Mouse (Mus musculus) forebrain, embryonic 16.5 days (tissue): ENCODE measurements at regions not wholly inside any gene's neighbourhood (a gene's known extent, or its start where the extent isn't known, plus 50 kb on each side); places are given as distances from the start of the nearest gene placed in this dataset.

ENCODE experiments used
- ATAC-seq: fragments of 200-750 bp; cut with Nextera tagmentation; 2 replicates; pipeline ENCODE4 v1.8.0; 2017; ENCODE audit warnings: mild to moderate bottlenecking, moderate library complexity
- H3K27ac ChIP-seq: fragments of 300-500 bp; sonication (generic); 2 replicates; pipeline ENCODE4 v1.5.1; 2014; ENCODE audit warnings: low read length, control low read depth
- H3K27me3 ChIP-seq: fragments of 300-500 bp; sonication (generic); replicated peaks from 2 replicates; pipeline ENCODE4 v1.6.1; 2014; ENCODE audit warnings: low read length; ENCODE audit not compliant: control insufficient read depth, insufficient read depth
- H3K36me3 ChIP-seq: fragments of 300-500 bp; sonication (generic); 2 replicates; pipeline ENCODE4 v1.6.1; 2014; ENCODE audit not compliant: control insufficient read depth, insufficient read depth
- H3K4me1 ChIP-seq: fragments of 300-500 bp; sonication (generic); replicated peaks from 2 replicates; pipeline ENCODE4 v1.6.1; 2014; ENCODE audit warnings: low read length; ENCODE audit not compliant: control insufficient read depth, insufficient read depth
- H3K4me2 ChIP-seq: fragments of 300-500 bp; sonication (generic); 2 replicates; pipeline ENCODE4 v1.6.1; 2014; ENCODE audit warnings: mild to moderate bottlenecking, low read length, control low read depth
- H3K4me3 ChIP-seq: fragments of 300-500 bp; sonication (generic); replicated peaks from 2 replicates; pipeline ENCODE4 v1.5.1; 2014; ENCODE audit warnings: mild to moderate bottlenecking, low read length, control low read depth
- H3K9ac ChIP-seq: fragments of 300-500 bp; sonication (generic); replicated peaks from 2 replicates; pipeline ENCODE4 v1.6.1; 2014; ENCODE audit warnings: low read depth, low read length, control low read depth
- H3K9me3 ChIP-seq: fragments of 300-500 bp; sonication (generic); 2 replicates; pipeline ENCODE4 v1.6.1; 2016; ENCODE audit warnings: low read length; ENCODE audit not compliant: control insufficient read depth
- WGBS: fragments of 180-500 bp; shearing (Covaris S2); extraction: QIAGEN DNeasy Blood & Tissue Kit; methylation state at CpG from one replicate; pipeline ENCODE4 v1.1.7; 2014; 5-methylcytosine and 5-hydroxymethylcytosine counted together

DNA sequence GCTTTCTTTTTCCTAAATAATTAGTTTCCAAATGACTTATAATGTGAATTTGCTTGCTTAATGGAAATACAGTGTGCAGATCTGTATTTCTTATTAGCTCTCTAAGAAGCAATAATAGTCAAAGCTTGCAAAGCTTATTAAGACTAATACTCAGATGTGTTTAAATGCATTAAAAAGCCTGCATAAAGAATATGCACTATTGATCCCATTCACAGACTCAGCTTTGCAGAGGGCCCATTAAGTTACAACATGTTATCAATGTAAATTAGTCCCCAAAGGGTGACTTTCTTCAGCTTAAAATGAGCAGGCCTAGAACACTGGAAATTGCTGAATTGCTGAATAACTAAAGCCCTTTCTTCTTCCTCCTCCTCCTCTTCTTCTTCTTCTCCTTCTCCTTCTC, 78.8 kb upstream of the Sgk1 start:
- Histone ChIP-seq H3K36me3 (no peaks in the 10 kb centered on the region), H3K27me3 (no peaks in the 10 kb centered on the region), H3K4me1 (no peaks in the 10 kb centered on the region), H3K27ac (no peak overlapping the region), H3K4me2 (no peak overlapping the region), H3K4me3 (no peak overlapping the region), H3K9ac (no peak overlapping the region), H3K9me3 (no peaks in the 10 kb centered on the region)
- no peak for ATAC-seq

GRCm38 (mm10) chr10:21804761-21805160, 77.2 kb upstream of the Sgk1 start:
- Histone ChIP-seq H3K4me1 (no peaks in the 10 kb centered on the region), H3K4me3 (no peak overlapping the region), H3K36me3 (no peaks in the 10 kb centered on the region), H3K9me3 (no peaks in the 10 kb centered on the region), H3K4me2 (no peak overlapping the region), H3K27me3 (no peaks in the 10 kb centered on the region), H3K9ac (no peak overlapping the region), H3K27ac (no peak overlapping the region)
- ATAC-seq, result no peak
- 90% methylated on average over 2 of the region's 2 CpGs for WGBS

DNA sequence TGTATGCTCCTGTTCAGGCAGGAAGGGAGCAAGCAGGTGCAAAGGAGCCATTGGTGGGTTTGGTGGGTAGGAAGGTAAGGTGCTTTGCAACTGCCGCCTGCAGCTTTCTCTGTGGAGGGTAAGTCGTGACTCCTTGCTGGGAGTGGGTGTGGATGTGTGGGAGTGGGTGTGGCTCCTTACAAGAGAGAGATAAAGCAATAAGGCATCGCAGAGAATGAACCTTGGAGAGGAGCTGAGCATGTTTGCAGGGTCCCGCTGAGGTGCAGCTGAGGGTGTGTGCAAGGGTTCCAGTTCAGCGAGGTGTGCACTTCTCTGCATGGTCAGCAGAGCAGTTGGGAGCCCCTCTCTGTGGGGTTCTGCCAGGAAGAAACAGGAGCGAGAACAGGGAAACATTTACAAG, 76.4 kb upstream of the Sgk1 start:
- no peak for ATAC-seq
- Histone ChIP-seq H3K27ac (no peak overlapping the region), H3K4me2 (no peak overlapping the region), H3K4me3 (no peak overlapping the region), H3K36me3 (no peaks in the 10 kb centered on the region), H3K9ac (no peak overlapping the region), H3K27me3 (no peaks in the 10 kb centered on the region), H3K9me3 (no peaks in the 10 kb centered on the region), H3K4me1 (no peaks in the 10 kb centered on the region)
- 56% methylated on average over 6 of the region's 6 CpGs for WGBS

- H3K27ac ChIP-seq, result no peak overlapping the region
- no peak overlapping the region for H3K4me2 ChIP-seq
- no peak overlapping the region for H3K9ac ChIP-seq
- no peak for ATAC-seq
- WGBS, result 96% methylated on average over 4 of the region's 4 CpGs
- no peak overlapping the region for H3K4me3 ChIP-seq
- H3K36me3 ChIP-seq, result no peaks in the 10 kb centered on the region
- no peaks in the 10 kb centered on the region for H3K27me3 ChIP-seq
- no peaks in the 10 kb centered on the region for H3K9me3 ChIP-seq
- H3K4me1 ChIP-seq, result no peaks in the 10 kb centered on the region
Observed at GRCm38 (mm10) chr10:21806716-21807115, 75.3 kb upstream of the Sgk1 start.

GRCm38 (mm10) chr10:21819686-21820085, 62.3 kb upstream of the Sgk1 start:
- Histone ChIP-seq H3K4me1 (no peaks in the 10 kb centered on the region), H3K4me2 (no peak overlapping the region), H3K4me3 (no peak overlapping the region), H3K36me3 (no peaks in the 10 kb centered on the region), H3K9ac (no peak overlapping the region), H3K27me3 (no peaks in the 10 kb centered on the region), H3K9me3 (no peaks in the 10 kb centered on the region), H3K27ac (no peak overlapping the region)
- ATAC-seq, result no peak
- 86% methylated on average over 3 of the region's 3 CpGs for WGBS

DNA sequence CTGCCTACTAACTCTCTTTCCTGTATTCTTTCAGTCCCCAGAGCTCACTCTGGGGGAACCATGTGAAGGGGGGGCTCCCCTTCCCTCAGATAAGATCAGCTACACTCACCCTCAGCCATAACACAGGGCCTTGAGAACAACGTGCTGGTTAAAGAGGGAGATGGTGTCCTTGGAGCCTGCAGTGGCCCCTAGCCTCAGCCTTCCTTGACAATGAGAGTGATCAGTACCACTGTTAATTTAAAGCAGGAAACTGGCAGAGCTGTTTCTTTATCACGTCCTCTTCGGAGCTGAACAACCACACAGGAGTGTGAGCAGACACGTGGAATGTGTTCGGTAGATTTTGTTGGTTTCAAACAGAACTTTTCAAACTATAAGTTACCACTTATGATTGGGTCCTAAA, 60.6 kb upstream of the Sgk1 start:
- no peak overlapping the region for H3K4me3 ChIP-seq
- no peak overlapping the region for H3K4me2 ChIP-seq
- H3K4me1 ChIP-seq, result no peaks in the 10 kb centered on the region
- H3K9me3 ChIP-seq, result no peaks in the 10 kb centered on the region
- H3K27ac ChIP-seq, result no peak overlapping the region
- 80% methylated on average over 5 of the region's 5 CpGs for WGBS
- no peaks in the 10 kb centered on the region for H3K27me3 ChIP-seq
- ATAC-seq, result no peak
- H3K9ac ChIP-seq, result no peak overlapping the region
- no peaks in the 10 kb centered on the region for H3K36me3 ChIP-seq

DNA sequence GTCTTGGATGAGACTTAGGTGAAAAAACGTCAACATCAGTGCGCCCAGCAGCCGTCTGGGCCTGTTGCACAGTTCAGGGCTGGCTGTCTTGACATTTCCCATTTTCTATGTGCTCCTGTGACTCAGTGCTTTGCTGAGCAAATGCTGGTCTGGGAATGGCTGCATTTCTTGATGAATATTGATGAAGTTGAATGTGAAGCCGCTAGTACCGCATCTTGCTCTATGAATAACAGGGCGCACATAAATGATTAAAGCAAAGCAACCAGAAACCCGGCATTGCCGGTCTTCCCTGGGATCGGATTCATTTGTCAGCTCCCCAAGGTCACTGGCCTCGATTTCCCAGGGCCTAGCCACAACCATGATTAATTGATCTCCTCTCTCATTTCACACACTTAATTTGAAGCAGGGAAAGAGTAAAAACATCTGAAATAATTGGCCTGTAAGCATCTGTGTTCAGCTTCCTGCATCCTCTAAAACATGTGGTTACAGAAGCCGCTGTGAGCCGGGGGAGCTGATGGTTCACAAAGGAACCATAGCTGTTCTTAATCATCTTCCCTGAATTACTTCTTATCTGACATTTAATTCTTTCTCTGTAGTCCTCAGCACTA, 57.5 kb upstream of the Sgk1 start:
- H3K9ac ChIP-seq, result no peak overlapping the region
- WGBS, result 60% methylated on average over 12 of the region's 12 CpGs
- no peaks in the 10 kb centered on the region for H3K36me3 ChIP-seq
- no peak overlapping the region for H3K27ac ChIP-seq
- H3K4me2 ChIP-seq, result no peak overlapping the region
- H3K27me3 ChIP-seq, result no peaks in the 10 kb centered on the region
- no peaks in the 10 kb centered on the region for H3K9me3 ChIP-seq
- no peak overlapping the region for H3K4me3 ChIP-seq
- ATAC-seq, result no peak
- H3K4me1 ChIP-seq, result peaks cover 6% of the 10 kb centered on the region

DNA sequence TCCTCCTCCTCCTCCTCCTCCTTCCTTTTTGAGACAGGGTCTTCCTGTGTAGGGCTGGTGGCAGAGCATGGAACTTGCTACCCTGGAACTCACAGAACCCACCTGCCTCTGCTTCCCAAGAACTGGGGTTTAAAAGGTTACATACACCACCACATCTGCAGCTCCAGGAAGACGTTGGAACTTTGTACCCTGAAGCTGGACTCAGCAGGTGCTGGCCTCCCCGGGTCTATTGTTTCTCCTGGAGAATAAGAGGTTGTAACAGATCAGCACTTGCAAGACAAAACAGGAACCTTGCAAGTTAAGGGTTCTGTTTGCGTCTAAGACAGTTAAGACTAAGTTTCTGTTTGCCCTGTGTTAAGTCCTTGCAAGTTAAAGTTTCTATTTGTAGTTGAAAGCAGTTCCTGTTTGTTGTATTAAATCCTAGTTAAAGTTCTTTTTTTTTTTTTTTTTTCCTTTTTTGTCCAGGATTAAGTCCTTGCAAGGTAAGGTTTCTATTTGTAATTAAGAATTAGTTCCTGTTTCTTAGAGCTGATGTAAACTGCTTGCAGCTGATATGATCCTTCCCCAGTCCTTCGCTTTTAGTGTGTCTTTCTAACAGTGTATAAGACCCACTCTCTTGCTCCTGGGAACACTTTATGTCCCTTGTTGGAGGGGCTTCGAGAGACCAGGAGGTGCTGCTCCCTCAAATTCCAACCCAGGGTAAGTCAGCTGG, 55.0 kb upstream of the Sgk1 start:
- WGBS, result 42% methylated on average over 5 of the region's 5 CpGs
- no peak overlapping the region for H3K4me3 ChIP-seq
- no peaks in the 10 kb centered on the region for H3K36me3 ChIP-seq
- H3K9ac ChIP-seq, result no peak overlapping the region
- H3K27me3 ChIP-seq, result no peaks in the 10 kb centered on the region
- ATAC-seq, result no peak
- H3K4me1 ChIP-seq, result peaks cover 6% of the 10 kb centered on the region
- H3K4me2 ChIP-seq, result no peak overlapping the region
- H3K9me3 ChIP-seq, result no peaks in the 10 kb centered on the region
- H3K27ac ChIP-seq, result no peak overlapping the region

DNA sequence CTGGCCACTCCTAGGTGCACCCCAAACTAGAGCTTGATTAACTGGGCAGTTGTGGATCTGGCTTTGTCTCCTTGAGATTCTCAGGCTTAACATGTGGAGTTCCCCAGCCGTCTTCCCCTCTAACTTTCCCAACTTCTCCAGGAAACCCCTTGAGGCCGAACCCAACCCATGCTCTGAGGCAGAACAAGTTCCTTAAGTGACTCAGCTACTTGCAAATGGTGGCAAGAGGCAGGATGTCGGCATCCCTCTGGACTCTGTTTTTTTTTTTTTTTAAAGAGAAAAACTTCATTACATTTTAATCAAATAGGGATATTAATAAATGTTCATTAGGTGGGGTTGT, 54.5 kb upstream of the Sgk1 start:
- WGBS, result 74% methylated on average over 3 of the region's 3 CpGs
- Histone ChIP-seq H3K36me3 (no peaks in the 10 kb centered on the region), H3K4me3 (no peak overlapping the region), H3K4me2 (no peak overlapping the region), H3K9ac (no peak overlapping the region), H3K9me3 (no peaks in the 10 kb centered on the region), H3K27me3 (no peaks in the 10 kb centered on the region), H3K27ac (no peak overlapping the region), H3K4me1 (peaks cover 6% of the 10 kb centered on the region)
- no peak for ATAC-seq
